Mouse (Mus musculus): ENCODE results near the gene Ubr2.

DNA sequence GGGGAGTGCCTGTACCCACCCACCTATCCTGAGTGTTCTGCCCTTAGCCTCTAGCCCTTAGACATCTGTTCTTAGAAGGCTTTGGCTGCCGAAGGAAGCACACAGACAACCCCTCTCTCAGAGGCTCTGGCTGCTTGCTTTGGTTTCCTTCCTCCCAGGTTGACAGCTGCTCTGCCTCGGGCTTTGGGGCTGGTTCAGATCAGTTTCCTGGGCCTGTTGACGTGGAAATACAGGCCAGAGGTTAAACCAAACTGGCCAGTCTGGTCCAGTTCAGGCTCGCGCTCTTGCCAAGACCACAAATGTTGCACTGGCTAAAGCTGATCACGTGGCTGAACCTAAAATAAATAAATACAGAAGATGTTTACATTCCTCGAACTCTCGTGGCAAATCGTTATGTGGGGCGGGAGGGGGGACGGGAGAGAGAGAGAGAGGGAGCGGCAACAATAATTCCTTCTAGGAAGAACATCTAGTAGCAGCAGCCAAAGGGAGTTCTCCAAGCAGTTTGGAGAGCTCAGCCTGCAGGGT is 49.5 kb upstream of the Ubr2 start:
- no peak for TF ChIP-seq MAFK (IDR thresholded peaks at IDR 0.05; ENCODE audit: insufficient replicate concordance, low read length)
- no peak for TF ChIP-seq CTCF (conservative IDR thresholded peaks at IDR 0.05 in 1 of 2, IDR thresholded peaks at IDR 0.05 in 1 of 2; ENCODE audit: low read depth in 2 of 2, low read length in 2 of 2)
- TF ChIP-seq RCOR1 (conservative IDR thresholded peaks at IDR 0.05; ENCODE audit: low read depth, low read length), result no peak
- no peak for TF ChIP-seq ZMIZ1 (IDR thresholded peaks at IDR 0.05; ENCODE audit: low read depth, low read length)
- TF ChIP-seq RAD21 (IDR thresholded peaks at IDR 0.05; ENCODE audit: low read depth, low read length), result no peak
- no peak for TF ChIP-seq HCFC1 (IDR thresholded peaks at IDR 0.05; ENCODE audit: low read depth, low read length)
- TF ChIP-seq NRF1 (IDR thresholded peaks at IDR 0.05; ENCODE audit: low read depth, low read length), result no peak
- no peak for TF ChIP-seq POLR2AphosphoS2 (IDR thresholded peaks at IDR 0.05; ENCODE audit: low read depth, low read length)
- no peak for TF ChIP-seq CHD2 (IDR thresholded peaks at IDR 0.05; ENCODE audit: low read length)
- TF ChIP-seq POLR2A (IDR thresholded peaks at IDR 0.05; ENCODE audit: low read depth, low read length), result no peak

Measured in CH12.LX (cell line).